Mouse (Mus musculus): ENCODE results near the gene Morn4. TPM values are rescaled to one million over a fixed set of nuclear protein-coding genes. Genes with fewer than 3 reads are reported as not detected.
"Not testable (repeated sequence)": the region's sequence is repeated elsewhere in the genome, so short reads cannot be mapped to it uniquely, and the experiment has no call there.

The Morn4 gene
- total RNA-seq, 2 experiments from 2014 or later = 6.5 to 9.7 TPM

DNA sequence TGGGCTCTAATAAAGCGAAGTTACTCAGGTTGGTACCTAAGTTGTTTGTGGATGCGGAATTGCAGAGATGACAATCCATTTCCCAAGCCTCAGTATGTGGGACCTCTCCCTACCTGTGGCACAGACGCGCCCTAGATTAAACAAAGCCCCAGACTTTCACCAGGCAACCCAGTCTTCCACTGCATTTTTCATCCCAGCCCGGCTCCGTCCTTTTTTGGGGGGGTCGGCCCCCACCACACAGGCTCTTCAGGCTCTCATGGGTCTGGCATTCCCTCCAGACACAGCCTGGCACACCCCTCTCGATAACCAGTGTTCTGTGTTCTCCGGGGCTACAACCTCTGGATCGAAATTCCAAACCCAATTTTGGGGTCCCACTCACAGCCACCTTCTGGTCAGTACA, 467 bp downstream of the Morn4 start:
- DNase-seq = no peak

DNA sequence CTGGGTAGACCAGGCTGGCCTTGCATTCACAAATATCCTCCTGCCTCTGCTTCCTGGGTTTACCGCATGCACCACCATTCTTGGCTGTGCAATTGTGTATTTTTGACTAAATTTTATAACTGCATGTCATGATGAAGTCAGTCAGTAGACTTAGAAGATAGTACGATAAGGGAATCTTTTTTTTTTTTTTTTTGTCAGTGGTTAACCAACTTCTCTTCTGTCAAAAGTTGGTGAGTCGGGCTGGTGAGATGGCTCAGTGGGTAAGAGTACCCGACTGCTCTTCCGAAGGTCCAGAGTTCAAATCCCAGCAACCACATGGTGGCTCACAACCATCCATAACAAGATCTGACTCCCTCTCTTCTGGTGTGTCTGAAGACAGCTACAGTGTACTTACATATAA, 4.5 kb downstream of the Morn4 start:
- DNase-seq = not testable (repeated sequence)

DNA sequence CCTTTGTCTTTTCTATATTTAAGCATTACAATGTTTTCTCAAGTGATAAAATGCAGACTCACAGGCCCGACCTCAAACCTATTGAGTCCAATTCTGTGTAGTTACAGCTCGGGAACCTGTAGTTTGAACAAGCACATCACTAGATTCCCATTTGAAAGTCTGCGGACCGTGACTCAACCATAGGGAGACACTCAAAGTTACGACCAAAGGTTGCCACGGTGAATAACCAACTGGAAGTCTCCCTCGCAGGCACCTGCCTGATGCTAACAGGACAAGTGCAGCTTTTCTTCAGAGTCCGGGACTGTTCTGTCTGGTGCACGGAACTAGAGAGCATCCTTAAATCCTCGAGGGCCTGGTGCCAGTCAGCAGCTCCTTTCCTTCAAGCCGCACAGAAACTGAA, 5.7 kb downstream of the Morn4 start:
- DNase-seq = no peak

- DNase-seq = no peak
These were observed 6.2 kb downstream of the Morn4 start for GRCm38 (mm10) chr19:42079950-42080349.

DNA sequence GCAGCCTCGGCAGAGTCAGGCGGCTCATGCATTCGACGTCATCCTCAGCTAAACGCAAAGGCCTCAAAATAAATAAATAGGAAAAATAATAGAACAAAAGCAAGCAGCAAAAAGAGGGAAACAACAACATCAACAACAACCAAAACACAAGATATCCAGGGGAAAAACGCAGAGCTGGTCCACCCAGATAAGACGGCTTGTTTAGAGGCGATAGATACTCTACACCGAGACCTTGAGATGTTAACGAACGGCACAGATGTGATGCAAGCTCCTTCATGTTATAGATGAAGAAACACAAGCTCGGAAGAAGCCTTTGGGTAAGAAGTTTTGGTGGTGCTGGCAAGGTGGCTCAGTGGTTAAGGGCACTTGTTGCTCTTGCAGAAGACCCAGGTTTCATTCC, 7.2 kb downstream of the Morn4 start:
- DNase-seq = no peak

- no peak for DNase-seq
These were observed 7.6 kb downstream of the Morn4 start for GRCm38 (mm10) chr19:42078566-42078965.

DNA sequence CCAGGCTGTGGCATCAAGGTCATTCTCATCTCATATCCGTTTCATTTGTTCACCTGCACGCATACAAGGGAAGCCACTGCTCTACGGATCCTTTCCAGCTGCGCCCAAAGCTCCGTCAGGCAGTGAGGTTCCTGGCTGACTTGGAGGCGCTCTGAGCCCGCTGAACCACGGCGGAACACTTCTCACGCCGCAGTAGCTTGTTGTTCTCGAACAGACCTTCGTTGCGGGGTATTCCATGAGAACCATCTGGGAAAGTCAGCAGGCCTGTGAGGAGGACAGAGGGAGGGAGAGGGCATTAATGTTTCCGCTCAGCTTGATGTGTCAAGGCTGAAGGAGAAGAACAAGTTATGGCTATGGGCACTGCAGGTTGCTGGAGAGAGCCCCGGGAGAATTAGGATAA, 10.2 kb downstream of the Morn4 start:
- no peak for DNase-seq

DNA sequence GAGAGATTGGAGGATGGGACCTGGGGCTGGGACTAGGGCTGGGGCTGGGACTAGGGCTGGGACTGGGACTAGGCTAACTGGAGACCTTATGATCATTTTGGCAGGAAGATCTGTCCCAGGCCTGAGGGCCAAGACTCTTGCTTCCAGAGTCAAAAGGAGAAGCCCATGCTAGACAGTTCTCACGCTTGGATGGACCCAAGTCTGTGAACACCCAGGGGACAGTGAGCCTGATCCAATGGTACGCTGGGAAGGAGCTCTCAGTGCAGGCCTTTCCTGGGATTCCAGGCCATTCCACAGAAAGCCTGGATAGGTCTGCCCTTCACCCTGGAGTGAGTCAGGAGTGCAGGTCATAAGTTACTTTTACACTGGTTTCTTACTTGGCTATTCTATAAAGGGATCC, 11.1 kb downstream of the Morn4 start:
- no peak for DNase-seq

- DNase-seq = peak; percentile 33
These were observed 13.4 kb downstream of the Morn4 start for GRCm38 (mm10) chr19:42072802-42073201.

- DNase-seq = no peak
These were observed 14.1 kb downstream of the Morn4 start for GRCm38 (mm10) chr19:42071886-42072608.

DNA sequence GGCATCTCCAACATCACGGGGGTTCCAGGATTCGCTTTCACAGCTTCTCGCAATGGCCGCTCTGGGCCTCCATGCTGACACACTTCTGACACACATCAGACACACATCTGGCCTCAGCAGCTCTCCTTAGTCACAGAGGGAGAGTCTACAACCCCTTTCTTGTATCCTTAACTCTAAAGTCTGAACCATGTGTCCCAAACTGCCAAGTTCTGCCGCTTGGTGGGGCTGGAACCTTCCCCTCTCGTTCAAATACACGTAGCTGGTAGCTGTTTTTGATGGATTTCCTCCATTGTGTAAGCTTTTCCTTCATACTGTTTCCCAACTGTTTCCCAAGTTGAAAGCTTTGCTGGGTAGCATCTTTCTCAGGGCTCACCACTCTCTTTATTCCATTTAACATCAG, 14.9 kb downstream of the Morn4 start:
- no peak for DNase-seq

DNA sequence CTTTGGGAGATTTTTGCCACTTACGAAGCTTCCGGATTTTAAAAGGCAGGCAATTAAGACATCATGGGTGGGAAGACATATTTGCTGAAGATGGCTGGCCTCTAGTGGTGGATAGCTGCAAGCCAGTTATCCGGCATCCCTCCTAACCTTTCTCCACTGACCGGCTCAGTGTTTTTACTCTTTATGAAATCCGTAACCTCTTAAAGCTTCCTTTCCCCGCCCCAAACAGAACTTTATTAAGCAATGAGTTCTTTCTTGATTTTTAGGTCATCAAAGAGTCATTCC, 17.0 kb downstream of the Morn4 start:
- DNase-seq = peak; percentile 46

DNA sequence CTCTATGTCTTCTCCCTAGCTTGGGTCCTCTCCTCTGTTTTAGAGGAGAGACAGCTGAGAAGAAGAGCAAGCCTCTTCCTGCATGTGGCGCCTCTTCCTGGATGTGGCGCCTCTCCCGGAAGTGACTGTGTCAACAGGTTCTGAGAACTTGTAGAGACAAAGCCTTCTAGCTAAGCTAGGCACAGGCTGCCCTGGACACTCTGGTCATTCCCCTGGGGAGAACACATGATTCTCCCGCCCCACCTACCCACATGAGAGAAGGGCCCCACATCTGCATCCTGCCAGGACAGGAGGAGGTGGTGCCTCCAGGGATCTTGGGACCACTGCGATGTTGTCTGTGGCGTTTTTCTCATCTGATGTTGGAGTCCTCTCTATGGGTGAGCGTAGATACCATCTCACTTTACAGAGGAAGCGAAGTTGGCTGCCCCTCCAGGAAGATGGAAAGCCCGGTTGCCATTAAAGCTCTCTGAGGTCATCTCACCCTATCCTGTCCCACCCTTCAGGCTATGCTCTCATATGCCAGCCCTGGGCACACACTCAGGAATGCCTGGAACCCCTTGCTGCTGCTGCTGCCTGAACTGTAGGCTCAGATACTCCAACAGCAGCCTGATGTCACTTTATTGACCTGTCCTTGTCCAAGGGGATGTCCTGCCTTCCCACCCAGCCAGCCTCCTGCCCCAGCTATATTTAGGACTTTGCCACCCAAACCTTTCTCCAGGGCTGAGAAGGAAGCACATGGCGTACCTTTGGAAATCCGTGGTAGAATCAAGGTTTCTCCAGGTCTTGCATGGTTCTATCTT, 17.5 kb downstream of the Morn4 start:
- DNase-seq = no peak

DNA sequence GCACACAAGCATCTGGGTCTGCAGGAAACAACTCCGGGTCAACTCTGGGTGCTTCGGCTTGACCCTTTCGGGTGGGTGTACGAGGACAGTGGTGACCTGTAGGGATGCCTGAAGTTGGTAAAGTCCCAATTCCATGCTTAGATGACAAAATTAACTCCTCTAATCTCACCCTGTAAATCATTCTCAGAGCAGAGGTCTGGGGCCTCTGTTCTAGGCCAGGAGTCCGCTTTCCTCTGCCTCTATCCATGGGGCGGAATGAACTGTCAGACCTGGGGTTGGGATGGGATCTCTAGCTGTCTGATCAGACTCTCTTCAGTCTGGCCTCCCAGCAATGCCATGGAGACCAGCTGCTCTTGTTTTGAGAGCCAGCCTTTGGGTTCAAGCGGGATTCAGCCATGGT, 24.7 kb downstream of the Morn4 start:
- no peak for DNase-seq

DNA sequence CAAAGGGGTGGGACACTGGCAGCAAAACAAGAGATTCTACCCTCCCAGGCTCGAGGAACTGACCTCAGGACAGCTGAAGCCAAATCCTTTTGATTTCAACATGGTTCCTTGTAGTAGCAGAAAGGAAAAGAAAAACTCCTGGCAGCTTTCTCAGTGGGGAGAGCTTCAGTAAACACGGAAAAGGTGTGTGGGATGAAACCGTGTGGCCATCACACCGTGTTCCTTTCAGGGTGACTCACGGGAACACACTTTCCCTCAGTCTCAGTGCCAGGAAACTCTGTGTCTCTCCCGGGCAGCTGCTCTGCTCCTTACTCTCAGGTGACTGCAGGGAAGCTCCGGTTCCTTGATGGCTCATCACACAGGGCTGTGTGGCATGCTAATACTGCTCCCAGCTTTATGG, 27.7 kb downstream of the Morn4 start:
- DNase-seq = no peak

GRCm38 (mm10) chr19:42056719-42057409, 29.3 kb downstream of the Morn4 start:
- no peak for DNase-seq

DNA sequence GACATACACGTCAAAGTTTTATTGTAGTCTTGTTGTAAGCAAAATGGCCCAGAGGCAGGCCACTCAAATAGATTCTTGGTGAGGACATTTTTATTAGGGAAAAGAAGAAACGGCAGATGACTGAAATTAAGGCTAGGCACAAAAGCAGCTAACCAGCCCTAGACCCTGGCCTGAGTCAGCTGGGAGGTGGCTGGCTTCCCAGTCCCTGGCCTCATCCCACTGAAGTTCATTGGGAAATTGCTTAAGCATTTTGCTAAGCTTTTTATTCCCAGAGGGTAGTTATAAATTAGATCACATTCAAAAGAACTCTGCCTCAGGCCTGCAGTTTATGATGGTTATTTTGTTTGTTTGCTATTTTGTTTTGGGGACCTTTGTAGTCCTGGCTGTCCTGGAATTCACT, 30.3 kb downstream of the Morn4 start:
- peak; percentile 73 for DNase-seq

DNA sequence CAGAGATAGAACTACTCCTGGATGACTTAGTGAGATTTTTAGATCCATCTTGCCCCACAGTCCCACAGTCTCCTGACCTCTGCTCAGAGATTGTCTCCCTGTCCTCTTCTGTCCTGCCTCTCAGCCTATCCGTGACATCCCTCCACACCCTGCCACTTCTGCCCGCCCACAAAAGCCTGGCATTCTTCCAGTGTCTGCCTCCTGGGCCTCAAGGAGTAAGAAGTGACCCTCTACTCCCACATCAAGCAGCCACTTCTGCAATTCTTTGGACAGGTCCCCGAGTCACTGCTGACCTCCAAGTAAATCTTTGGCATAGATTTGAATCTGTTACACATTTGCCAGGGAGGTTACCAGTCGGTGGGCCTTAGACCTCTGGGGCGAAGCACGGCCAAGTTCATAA, 31.9 kb downstream of the Morn4 start:
- peak; percentile 48 for DNase-seq

DNA sequence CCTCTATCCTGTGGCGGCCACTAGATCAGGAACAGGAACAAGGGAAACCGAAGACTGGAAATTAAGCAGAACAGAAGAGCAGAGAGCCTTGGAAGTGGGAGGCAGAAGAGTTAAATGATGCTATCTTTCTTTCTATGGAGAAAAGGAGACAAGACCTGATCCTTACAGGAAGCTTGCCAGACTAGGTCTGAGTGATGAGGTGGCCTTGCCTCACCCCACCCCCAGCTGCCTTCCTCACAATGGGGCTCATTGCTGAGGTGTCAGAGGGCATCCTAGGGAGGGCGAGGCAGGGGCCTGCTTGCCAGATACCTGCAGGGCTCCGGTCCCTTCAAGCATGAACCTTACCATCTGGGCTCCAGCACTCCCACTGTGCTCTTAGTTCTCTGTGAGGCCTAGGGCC, 34.2 kb downstream of the Morn4 start, which contains the start of gene 4933411K16Rik:
4933411K16Rik (plus strand) TSS at position 301 of the 400 bp plus-strand sequence.
- no peak for DNase-seq

DNA sequence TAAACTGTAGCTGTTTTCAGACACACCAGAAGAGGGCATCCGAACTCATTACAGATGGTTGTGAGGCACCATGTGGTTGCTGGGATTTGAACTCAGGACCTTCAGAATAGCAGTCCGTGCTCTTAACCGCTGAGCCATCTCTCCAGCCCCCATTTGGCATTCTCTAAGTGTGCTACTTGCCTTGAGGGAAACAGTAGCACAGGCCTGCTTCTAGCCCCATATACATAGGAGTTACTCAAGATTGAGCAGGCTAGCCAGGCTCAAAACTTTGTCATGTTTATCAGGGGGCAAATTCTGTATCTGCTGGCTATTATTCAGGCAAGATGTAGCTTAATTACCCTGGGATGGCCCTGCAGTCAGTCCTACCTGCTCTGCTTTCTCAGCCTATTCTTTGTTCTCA, 34.8 kb downstream of the Morn4 start:
- no peak for DNase-seq

GRCm38 (mm10) chr19:42050251-42050650, 35.9 kb downstream of the Morn4 start:
- DNase-seq = no peak

GRCm38 (mm10) chr19:42045269-42046102, 40.7 kb downstream of the Morn4 start, which contains the start of gene Hoga1:
Gene Hoga1 (plus strand): TSS chr19:42045610.
- DNase-seq = peak; percentile 84

Measured in adrenal gland, postnatal 10 days (tissue).